Mouse (Mus musculus): Measurements from ENCODE around the gene Syne2. TPM values are rescaled to one million over a fixed set of nuclear protein-coding genes. Genes with fewer than 3 reads are reported as not detected.

Syne2 gene
- polyA plus RNA-seq, 1 experiment from 2014 or later = 42.6 TPM

- Histone ChIP-seq H3K4me2 (ENCODE audit: low read length) (no peak overlapping the region; the same call in 1 of the 2 replicates), H3K4me1 (ENCODE audit: control insufficient read depth, insufficient read depth, low read depth, low read length) (peaks cover 2% of the 10 kb centered on the region; the same call in 1 of the 2 replicates), H3K27ac (ENCODE audit: low read depth, low read length) (peak overlapping the region; percentile 46), H3K9me3 (ENCODE audit: control insufficient read depth, low read length) (no peaks in the 10 kb centered on the region), H3K36me3 (ENCODE audit: control insufficient read depth, insufficient read depth, low read length) (no peaks in the 10 kb centered on the region), H3K9ac (ENCODE audit: low read depth, low read length) (no peak overlapping the region), H3K27me3 (replicated peaks; ENCODE audit: control insufficient read depth, insufficient read depth, low read length) (no peaks in the 10 kb centered on the region), H3K4me3 (ENCODE audit: low read length) (no peak overlapping the region)
- WGBS = 58% methylated on average over 8 of the region's 8 CpGs
- no peak for ATAC-seq
These were observed 35.6 kb downstream of the Syne2 start for GRCm38 (mm10) chr12:75853559-75853958.

- WGBS = 60% methylated on average over 7 of the region's 7 CpGs
These were observed 37.1 kb downstream of the Syne2 start for GRCm38 (mm10) chr12:75855051-75855453.

DNA sequence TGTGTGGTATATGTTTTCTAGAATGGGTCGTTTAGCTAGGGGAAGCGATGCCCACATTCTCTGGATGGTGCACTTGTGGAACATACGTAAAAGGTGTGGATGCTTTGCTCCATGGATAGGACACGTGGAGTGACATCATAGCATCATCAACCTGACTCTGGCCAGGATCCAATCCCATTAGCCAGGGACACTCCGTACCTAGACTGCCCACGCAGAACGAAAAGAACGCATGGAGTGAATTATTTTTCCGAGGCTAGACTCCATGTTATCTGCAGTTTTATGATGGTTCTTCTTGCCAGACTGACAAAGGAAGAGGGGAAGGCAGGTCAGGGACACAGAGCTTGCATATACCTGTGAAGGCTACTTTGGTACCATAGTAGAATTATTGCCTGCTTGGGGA, 37.7 kb downstream of the Syne2 start:
- Histone ChIP-seq H3K9ac (ENCODE audit: low read depth, low read length) (no peak overlapping the region), H3K27me3 (replicated peaks; ENCODE audit: control insufficient read depth, insufficient read depth, low read length) (no peaks in the 10 kb centered on the region), H3K4me1 (ENCODE audit: control insufficient read depth, insufficient read depth, low read depth, low read length) (peaks cover 2% of the 10 kb centered on the region; the same call in 1 of the 2 replicates), H3K4me3 (ENCODE audit: low read length) (no peak overlapping the region), H3K9me3 (ENCODE audit: control insufficient read depth, low read length) (no peaks in the 10 kb centered on the region), H3K4me2 (ENCODE audit: low read length) (no peak overlapping the region), H3K36me3 (ENCODE audit: control insufficient read depth, insufficient read depth, low read length) (no peaks in the 10 kb centered on the region), H3K27ac (ENCODE audit: low read depth, low read length) (no peak overlapping the region)
- 88% methylated on average over 9 of the region's 9 CpGs for WGBS
- ATAC-seq = no peak

More at GRCm38 (mm10) chr12:75855051-75855453, 37.1 kb downstream of the Syne2 start:
- H3K27me3 ChIP-seq (replicated peaks; ENCODE audit: control insufficient read depth, insufficient read depth, low read length) = no peaks in the 10 kb centered on the region
- no peak for ATAC-seq
- H3K4me1 ChIP-seq (ENCODE audit: control insufficient read depth, insufficient read depth, low read depth, low read length) = peaks cover 2% of the 10 kb centered on the region; the same call in 1 of the 2 replicates
- no peak overlapping the region for H3K4me3 ChIP-seq (ENCODE audit: low read length)
- no peak overlapping the region for H3K27ac ChIP-seq (ENCODE audit: low read depth, low read length)
- no peaks in the 10 kb centered on the region for H3K9me3 ChIP-seq (ENCODE audit: control insufficient read depth, low read length)
- no peak overlapping the region for H3K4me2 ChIP-seq (ENCODE audit: low read length)
- no peak overlapping the region for H3K9ac ChIP-seq (ENCODE audit: low read depth, low read length)
- H3K36me3 ChIP-seq (ENCODE audit: control insufficient read depth, insufficient read depth, low read length) = no peaks in the 10 kb centered on the region

DNA sequence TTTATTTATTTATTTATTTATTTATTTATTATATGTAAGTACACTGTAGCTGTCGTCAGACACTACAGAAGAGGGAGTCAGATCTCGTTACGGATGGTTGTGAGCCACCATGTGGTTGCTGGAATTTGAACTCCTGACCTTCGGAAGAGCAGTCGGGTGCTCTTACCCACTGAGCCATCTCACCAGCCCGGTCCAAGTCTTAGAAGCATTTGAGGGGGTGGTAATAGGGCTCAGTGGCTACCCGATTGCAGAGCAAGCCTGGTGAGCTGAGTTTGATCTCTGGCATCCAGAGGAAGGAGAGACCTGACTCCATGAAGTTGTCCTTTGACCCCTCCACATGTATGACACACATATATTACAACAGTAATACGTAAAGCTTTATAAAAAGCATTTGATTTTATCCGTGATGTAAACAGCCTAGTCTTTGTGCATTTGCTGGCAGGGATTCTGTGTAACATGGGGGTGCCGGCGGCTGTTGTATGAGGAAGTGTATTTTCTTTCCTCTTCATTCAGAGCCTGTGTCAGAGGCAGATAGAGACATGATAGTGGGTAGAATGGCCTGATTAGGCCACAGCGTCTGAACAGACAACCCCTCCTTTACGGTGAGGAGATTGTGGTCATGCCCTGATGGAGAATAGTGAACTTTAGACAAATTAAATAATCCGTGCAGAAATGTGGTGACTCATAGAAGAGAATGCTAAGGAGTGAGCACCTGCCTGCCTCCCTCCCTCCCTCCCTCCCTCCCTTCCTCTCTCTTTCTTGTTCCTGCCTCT, 38.3 kb downstream of the Syne2 start:
- Histone ChIP-seq H3K9ac (ENCODE audit: low read depth, low read length) (no peak overlapping the region), H3K27ac (ENCODE audit: low read depth, low read length) (no peak overlapping the region), H3K4me1 (ENCODE audit: control insufficient read depth, insufficient read depth, low read depth, low read length) (peaks cover 2% of the 10 kb centered on the region; the same call in 1 of the 2 replicates), H3K9me3 (ENCODE audit: control insufficient read depth, low read length) (no peaks in the 10 kb centered on the region), H3K27me3 (replicated peaks; ENCODE audit: control insufficient read depth, insufficient read depth, low read length) (no peaks in the 10 kb centered on the region), H3K36me3 (ENCODE audit: control insufficient read depth, insufficient read depth, low read length) (no peaks in the 10 kb centered on the region), H3K4me3 (ENCODE audit: low read length) (no peak overlapping the region), H3K4me2 (ENCODE audit: low read length) (no peak overlapping the region)
- WGBS = 74% methylated on average over 14 of the region's 14 CpGs
- 0 out of 2 replicates have a peak, but pooled peaks have one; percentile 20 for ATAC-seq

- 91% methylated on average over 10 of the region's 11 CpGs for WGBS
- Histone ChIP-seq H3K9ac (ENCODE audit: low read depth, low read length) (no peak overlapping the region), H3K4me1 (ENCODE audit: control insufficient read depth, insufficient read depth, low read depth, low read length) (0 out of 2 replicates have a peak, but pooled peaks cover 2% of the 10 kb centered on the region), H3K9me3 (ENCODE audit: control insufficient read depth, low read length) (no peaks in the 10 kb centered on the region), H3K4me2 (ENCODE audit: low read length) (no peak overlapping the region), H3K4me3 (ENCODE audit: low read length) (no peak overlapping the region), H3K27me3 (replicated peaks; ENCODE audit: control insufficient read depth, insufficient read depth, low read length) (no peaks in the 10 kb centered on the region), H3K27ac (ENCODE audit: low read depth, low read length) (no peak overlapping the region), H3K36me3 (ENCODE audit: control insufficient read depth, insufficient read depth, low read length) (no peaks in the 10 kb centered on the region)
- ATAC-seq = no peak
These were observed 42.0 kb downstream of the Syne2 start for GRCm38 (mm10) chr12:75859936-75860335.

DNA sequence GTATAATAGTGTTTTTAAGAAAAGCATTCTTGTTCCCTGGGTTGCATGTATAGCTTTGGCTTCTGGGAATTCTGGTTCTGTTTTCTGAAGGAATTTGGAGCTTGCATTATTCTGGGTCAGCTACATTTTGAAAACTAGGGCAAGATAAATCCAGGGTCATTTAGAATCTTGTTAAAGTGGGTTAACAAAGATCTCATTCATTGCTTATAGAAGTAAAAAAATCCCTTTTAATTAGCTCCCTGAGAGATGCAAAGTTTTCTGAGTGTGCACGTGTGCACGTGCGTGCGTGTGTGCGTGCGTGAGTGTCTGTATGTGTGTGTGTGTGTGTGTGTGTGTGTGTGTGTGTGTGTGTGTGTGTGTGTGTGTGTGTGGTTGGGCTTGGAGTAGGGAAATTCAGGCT, 42.9 kb downstream of the Syne2 start:
- Histone ChIP-seq H3K27me3 (replicated peaks; ENCODE audit: control insufficient read depth, insufficient read depth, low read length) (no peaks in the 10 kb centered on the region), H3K9ac (ENCODE audit: low read depth, low read length) (no peak overlapping the region), H3K9me3 (ENCODE audit: control insufficient read depth, low read length) (no peaks in the 10 kb centered on the region), H3K4me1 (ENCODE audit: control insufficient read depth, insufficient read depth, low read depth, low read length) (no peaks in the 10 kb centered on the region), H3K4me2 (ENCODE audit: low read length) (no peak overlapping the region), H3K36me3 (ENCODE audit: control insufficient read depth, insufficient read depth, low read length) (no peaks in the 10 kb centered on the region), H3K4me3 (ENCODE audit: low read length) (no peak overlapping the region), H3K27ac (ENCODE audit: low read depth, low read length) (no peak overlapping the region)
- no peak for ATAC-seq
- WGBS = 86% methylated on average over 6 of the region's 6 CpGs

- Histone ChIP-seq H3K36me3 (ENCODE audit: control insufficient read depth, insufficient read depth, low read length) (no peaks in the 10 kb centered on the region), H3K4me3 (ENCODE audit: low read length) (no peak overlapping the region), H3K9me3 (ENCODE audit: control insufficient read depth, low read length) (no peaks in the 10 kb centered on the region), H3K4me2 (ENCODE audit: low read length) (no peak overlapping the region), H3K9ac (ENCODE audit: low read depth, low read length) (no peak overlapping the region), H3K4me1 (ENCODE audit: control insufficient read depth, insufficient read depth, low read depth, low read length) (no peaks in the 10 kb centered on the region; the same call in 1 of the 2 replicates), H3K27ac (ENCODE audit: low read depth, low read length) (no peak overlapping the region), H3K27me3 (replicated peaks; ENCODE audit: control insufficient read depth, insufficient read depth, low read length) (no peaks in the 10 kb centered on the region)
- no peak for ATAC-seq
- WGBS = 86% methylated on average over 2 of the region's 2 CpGs
These were observed 47.2 kb downstream of the Syne2 start for GRCm38 (mm10) chr12:75865166-75865565.

DNA sequence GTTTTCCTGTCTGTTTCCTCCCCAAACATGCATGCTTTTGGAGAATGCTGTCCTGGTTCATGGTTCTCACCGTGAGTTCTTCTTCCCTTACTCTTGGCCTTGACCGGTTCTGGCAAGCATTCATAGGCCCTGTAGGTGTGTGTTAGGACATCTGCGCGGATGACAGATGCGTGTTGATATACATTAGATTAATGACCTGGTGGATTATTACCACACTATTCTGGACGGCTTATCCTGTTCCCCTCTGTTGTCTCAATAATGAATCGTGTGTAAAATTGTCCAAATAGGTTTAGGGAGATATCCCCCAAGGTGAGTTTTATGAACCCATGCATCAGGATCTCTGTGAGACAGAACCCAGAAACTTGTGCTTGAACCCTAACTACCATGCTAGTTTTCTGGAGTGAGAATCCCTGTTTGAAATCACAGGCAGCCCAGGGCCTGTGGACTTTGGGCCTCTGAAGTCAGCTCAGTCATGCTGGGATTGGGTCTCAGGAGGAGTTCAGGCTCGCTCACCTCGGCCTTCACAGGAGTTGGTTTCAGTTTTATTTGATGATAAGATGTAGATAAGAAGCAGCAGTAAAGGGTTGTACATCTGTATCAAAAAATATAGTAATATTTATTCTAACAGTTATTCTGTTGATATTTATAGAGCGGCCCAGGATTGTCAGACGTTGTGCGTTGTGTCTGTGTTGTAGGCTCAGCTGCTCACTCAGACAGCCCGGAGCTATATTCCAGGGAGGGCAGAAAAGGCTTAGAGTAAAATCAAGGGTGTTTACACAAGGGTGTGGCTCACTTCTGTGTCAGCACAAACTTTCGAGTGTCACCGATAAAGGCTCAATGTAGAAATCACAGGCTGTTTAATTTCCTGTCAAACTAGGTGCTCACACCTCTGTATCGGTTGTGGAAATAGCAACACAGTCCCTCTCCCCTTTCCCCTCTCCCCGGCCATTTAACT, 48.8 kb downstream of the Syne2 start:
- Histone ChIP-seq H3K4me2 (ENCODE audit: low read length) (no peak overlapping the region), H3K27me3 (replicated peaks; ENCODE audit: control insufficient read depth, insufficient read depth, low read length) (no peaks in the 10 kb centered on the region), H3K36me3 (ENCODE audit: control insufficient read depth, insufficient read depth, low read length) (no peaks in the 10 kb centered on the region), H3K9ac (ENCODE audit: low read depth, low read length) (no peak overlapping the region), H3K27ac (ENCODE audit: low read depth, low read length) (no peak overlapping the region), H3K4me3 (ENCODE audit: low read length) (no peak overlapping the region), H3K4me1 (ENCODE audit: control insufficient read depth, insufficient read depth, low read depth, low read length) (no peaks in the 10 kb centered on the region; the same call in 1 of the 2 replicates), H3K9me3 (ENCODE audit: control insufficient read depth, low read length) (no peaks in the 10 kb centered on the region)
- WGBS = 84% methylated on average over 17 of the region's 17 CpGs
- ATAC-seq = no peak
